Mouse (Mus musculus) neural tube, embryonic 15.5 days (tissue): ENCODE data around the gene Arxes2. TPM values are rescaled to one million over a fixed set of nuclear protein-coding genes. Genes with fewer than 3 reads are reported as not detected.
"Not testable (repeated sequence)": the region's sequence is repeated elsewhere in the genome, so short reads cannot be mapped to it uniquely, and the experiment has no call there.

ENCODE experiments used
- ATAC-seq: fragments of 200-750 bp; cut with Nextera tagmentation; 2 replicates; pipeline ENCODE4 v1.8.0; 2017; ENCODE audit warnings: mild to moderate bottlenecking, moderate TSS enrichment, moderate library complexity; ENCODE audit not compliant: low FRiP score
- H3K27ac ChIP-seq: fragments of 300-500 bp; sonication (generic); replicated peaks from 2 replicates; pipeline ENCODE4 v1.5.1; 2015; ENCODE audit warnings: mild to moderate bottlenecking, inconsistent platforms
- H3K27me3 ChIP-seq: fragments of 300-500 bp; sonication (generic); replicated peaks from 2 replicates; pipeline ENCODE4 v1.6.1; 2015; ENCODE audit warnings: inconsistent platforms
- H3K36me3 ChIP-seq: fragments of 300-500 bp; sonication (generic); 2 replicates; pipeline ENCODE4 v1.6.1; 2015; ENCODE audit warnings: inconsistent platforms
- H3K4me1 ChIP-seq: fragments of 300-500 bp; sonication (generic); 2 replicates; pipeline ENCODE4 v1.6.1; 2015; ENCODE audit warnings: inconsistent platforms
- H3K4me2 ChIP-seq: fragments of 300-500 bp; sonication (generic); 2 replicates; pipeline ENCODE4 v1.6.1; 2015; ENCODE audit warnings: inconsistent platforms, mild to moderate bottlenecking, moderate library complexity
- H3K4me3 ChIP-seq: fragments of 300-500 bp; sonication (generic); replicated peaks from 2 replicates; pipeline ENCODE4 v1.5.1; 2015; ENCODE audit warnings: mild to moderate bottlenecking, inconsistent platforms
- H3K9ac ChIP-seq: fragments of 300-500 bp; sonication (generic); replicated peaks from 2 replicates; pipeline ENCODE4 v1.6.1; 2015; ENCODE audit warnings: mild to moderate bottlenecking, inconsistent platforms
- H3K9me3 ChIP-seq: fragments of 300-500 bp; sonication (generic); replicated peaks from 2 replicates; pipeline ENCODE4 v1.6.1; 2016; ENCODE audit warnings: inconsistent platforms
- WGBS: fragments of 180-500 bp; shearing (Covaris S2); methylation state at CpG from one replicate; pipeline ENCODE4 v1.1.7; 2015; ENCODE audit warnings: mixed read lengths; 5-methylcytosine and 5-hydroxymethylcytosine counted together
- polyA plus RNA-seq: library from polyadenylated mRNA; unstranded; fragments of >200 nt; fragmentation: Nextera tagmentation; extraction: Ambion mirVana; gene quantifications from 2 replicates; pipeline ENCODE4 v1.2.1, GENCODE M21; 2015

Gene Arxes2
- polyA plus RNA-seq, 1 experiment from 2014 or later, result 276 TPM

DNA sequence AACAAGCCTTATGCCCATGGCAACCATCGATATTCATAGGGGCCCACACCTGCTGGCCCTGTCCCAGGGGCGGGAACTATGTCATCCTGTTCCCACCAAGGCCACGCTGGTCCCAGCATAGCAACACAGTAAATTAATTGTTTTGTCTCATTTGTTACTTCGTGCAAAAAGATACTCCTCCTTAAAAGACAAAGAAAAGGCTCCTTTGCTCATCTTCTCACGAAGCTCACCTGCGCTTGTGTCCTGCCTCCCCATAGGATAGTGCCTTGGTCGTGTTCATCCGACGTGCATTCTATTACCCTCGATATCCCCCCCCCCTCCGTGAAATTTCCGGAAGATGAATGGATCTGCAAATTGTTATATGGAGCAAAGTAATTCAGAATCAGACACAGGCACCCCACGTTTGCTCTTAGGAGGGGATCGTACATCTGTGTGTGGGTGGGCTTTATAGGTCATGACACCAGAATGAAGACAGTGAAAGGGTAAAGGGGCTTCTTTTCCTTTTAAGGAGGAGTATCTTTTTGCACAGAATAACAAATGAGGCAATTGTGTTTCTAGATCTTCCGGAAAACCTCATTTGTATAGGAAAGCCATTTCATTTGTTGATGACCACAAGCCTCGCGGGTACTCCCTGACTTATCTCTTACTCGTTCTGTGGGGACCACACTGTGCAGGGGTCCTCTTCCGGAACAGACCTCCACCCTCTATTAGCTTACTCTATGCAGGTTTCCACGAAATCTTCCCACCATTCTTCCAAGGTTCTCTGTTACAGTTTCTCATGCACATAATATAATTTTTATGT is 19.0 kb upstream of the Arxes2 start:
- H3K9me3 ChIP-seq, result no peaks in the 10 kb centered on the region
- H3K36me3 ChIP-seq, result no peaks in the 10 kb centered on the region
- peak overlapping the region; percentile 47 for H3K4me2 ChIP-seq
- H3K9ac ChIP-seq, result no peak overlapping the region
- no peaks in the 10 kb centered on the region for H3K4me1 ChIP-seq
- H3K27me3 ChIP-seq, result no peaks in the 10 kb centered on the region
- 0 out of 2 replicates have a peak overlapping the region, but pooled peaks have one; percentile 5 for H3K27ac ChIP-seq
- peak overlapping the region; percentile 13 for H3K4me3 ChIP-seq
- ATAC-seq, result peak; percentile 81
- 48% methylated on average over 20 of the region's 20 CpGs for WGBS

DNA sequence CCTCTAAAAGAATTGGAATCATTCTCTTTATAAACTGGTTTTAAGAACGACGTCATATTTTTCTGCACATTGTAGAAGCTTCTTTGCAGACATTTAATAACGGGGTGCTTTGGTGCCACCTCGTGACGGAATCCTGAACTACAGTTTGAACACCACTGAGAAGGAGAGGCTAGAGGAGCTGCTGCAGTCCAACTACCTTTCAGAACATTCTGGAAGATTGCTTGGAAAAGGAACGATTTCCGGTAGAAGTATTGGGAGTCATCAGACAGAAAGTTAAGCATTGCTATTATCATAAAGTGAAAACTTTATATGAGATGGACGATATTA is 18.4 kb upstream of the Arxes2 start:
- Histone ChIP-seq H3K36me3 (no peaks in the 10 kb centered on the region), H3K27ac (0 out of 2 replicates have a peak overlapping the region, but pooled peaks have one; percentile 5), H3K27me3 (no peaks in the 10 kb centered on the region), H3K9ac (no peak overlapping the region), H3K4me3 (no peak overlapping the region), H3K4me1 (no peaks in the 10 kb centered on the region), H3K9me3 (no peaks in the 10 kb centered on the region), H3K4me2 (peak overlapping the region; percentile 47)
- WGBS, result 26% methylated on average over 8 of the region's 8 CpGs
- ATAC-seq, result peak; percentile 81

DNA sequence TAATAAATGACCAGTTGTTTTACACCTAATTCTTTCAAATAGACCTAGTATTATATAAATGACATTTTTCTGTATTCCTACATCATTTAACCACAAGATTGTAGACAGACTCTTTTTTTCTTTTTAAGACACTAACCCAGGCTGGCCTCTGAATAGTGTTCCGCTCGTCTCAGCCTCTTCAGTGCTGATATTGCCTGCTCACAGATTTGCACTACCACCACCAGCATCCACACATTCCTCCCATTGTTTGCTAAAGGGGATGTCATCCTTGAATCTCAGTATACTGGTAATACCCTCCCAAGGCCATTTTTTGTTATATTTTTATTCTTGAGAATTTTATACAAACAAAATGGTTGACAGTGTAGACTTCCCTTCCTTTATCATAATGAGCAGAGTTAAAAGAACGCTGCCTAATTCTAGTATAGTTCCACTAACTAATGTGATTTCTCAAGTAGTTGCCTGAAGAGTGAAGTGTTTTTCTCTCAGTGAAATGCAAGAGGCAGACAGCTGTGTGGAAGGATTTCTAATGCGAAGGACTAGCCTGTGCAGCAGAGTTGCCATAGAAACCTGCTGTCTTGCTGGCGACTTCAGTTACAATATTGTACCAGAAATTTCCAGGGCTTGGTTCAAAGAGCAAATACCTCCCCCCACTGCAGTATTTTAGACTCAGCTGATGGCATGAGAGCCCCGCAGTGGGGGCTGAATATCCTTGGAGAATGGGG is 8.9 kb upstream of the Arxes2 start:
- H3K27ac ChIP-seq, result peak overlapping the region; percentile 45; the same call in 1 of the 2 replicates
- H3K4me1 ChIP-seq, result no peaks in the 10 kb centered on the region
- no peak overlapping the region for H3K9ac ChIP-seq
- no peak overlapping the region for H3K4me2 ChIP-seq
- H3K9me3 ChIP-seq, result no peaks in the 10 kb centered on the region
- H3K36me3 ChIP-seq, result no peaks in the 10 kb centered on the region
- H3K4me3 ChIP-seq, result no peak overlapping the region
- no peaks in the 10 kb centered on the region for H3K27me3 ChIP-seq
- ATAC-seq, result no peak
- 54% methylated on average over 6 of the region's 6 CpGs for WGBS

DNA sequence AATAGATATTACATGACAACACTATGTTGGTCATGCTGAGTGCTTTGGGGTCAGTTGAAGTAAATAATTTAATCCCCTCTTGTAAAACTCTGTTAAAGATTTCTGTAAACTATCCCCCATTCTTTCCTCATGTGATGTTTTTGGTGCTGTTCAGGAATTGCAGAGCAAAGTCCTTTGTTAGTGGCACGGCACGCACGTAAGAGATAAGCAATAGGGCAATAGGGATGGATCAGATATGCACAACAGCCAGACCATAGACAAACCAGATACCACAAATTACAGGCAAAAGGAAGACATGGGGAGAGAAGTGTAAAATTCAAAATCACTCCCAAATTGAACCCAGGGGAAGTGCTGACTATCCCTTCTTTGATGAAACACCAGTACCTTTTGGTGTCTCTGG is 7.4 kb upstream of the Arxes2 start:
- H3K9ac ChIP-seq, result no peak overlapping the region
- no peaks in the 10 kb centered on the region for H3K9me3 ChIP-seq
- H3K27ac ChIP-seq, result no peak overlapping the region
- WGBS, result 95% methylated on average over 3 of the region's 3 CpGs
- ATAC-seq, result no peak
- no peaks in the 10 kb centered on the region for H3K27me3 ChIP-seq
- H3K4me3 ChIP-seq, result no peak overlapping the region
- H3K36me3 ChIP-seq, result no peaks in the 10 kb centered on the region
- H3K4me1 ChIP-seq, result no peaks in the 10 kb centered on the region
- H3K4me2 ChIP-seq, result no peak overlapping the region

DNA sequence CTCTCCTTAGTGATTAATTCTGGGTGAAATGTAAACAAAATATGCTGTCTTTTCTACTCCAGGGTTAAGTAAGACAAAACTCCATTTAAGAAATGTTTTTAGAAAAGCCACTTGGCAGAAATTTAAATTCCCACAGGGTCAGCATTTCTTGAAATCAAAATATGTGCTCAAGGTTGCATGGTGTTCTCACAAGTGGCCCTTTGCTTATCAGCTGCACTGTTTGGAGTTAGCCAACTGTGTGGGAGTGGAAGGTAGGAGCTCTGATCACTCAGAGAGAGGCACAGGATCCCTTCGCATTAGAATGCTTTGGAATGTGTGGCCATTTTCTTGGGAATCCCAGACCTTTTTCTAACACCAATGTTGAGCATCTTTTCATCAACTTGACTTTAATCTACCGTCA is 3.0 kb upstream of the Arxes2 start:
- ATAC-seq, result no peak
- Histone ChIP-seq H3K36me3 (no peaks in the 10 kb centered on the region), H3K9me3 (no peaks in the 10 kb centered on the region), H3K4me2 (no peak overlapping the region), H3K4me3 (no peak overlapping the region), H3K9ac (no peak overlapping the region), H3K27ac (no peak overlapping the region), H3K4me1 (no peaks in the 10 kb centered on the region), H3K27me3 (no peaks in the 10 kb centered on the region)
- WGBS, result 85% methylated on average over 2 of the region's 2 CpGs

DNA sequence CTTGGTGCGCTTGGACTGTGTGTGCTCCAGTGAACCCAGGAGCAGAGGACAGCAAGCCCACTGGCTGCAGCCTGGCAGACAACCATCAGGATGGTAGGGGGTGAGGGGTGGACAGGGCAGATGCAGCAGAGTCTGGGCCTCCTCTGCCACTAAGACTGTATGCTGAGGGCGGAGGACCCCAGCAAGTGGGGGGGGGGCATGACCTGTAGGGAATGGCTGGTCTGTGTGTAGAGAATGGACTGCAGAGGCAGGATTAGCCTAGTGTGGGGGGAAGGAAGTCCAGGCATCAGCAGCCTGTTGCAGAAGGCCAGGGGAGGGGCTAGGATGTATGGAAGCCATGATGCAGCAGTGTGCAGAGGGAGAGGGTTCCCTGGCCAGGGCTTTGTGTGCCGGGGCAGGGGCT is 431 bp upstream of the Arxes2 start:
- Histone ChIP-seq H3K27ac (0 out of 2 replicates have a peak overlapping the region, but pooled peaks have one; percentile 9), H3K4me2 (peak overlapping the region; percentile 25)
- H3K4me1 ChIP-seq, H3K36me3 ChIP-seq, H3K27me3 ChIP-seq, H3K9me3 ChIP-seq, H3K9ac ChIP-seq, H3K4me3 ChIP-seq: not testable (repeated sequence)
- peak; percentile 92 for ATAC-seq
- 35% methylated on average over 2 of the region's 3 CpGs for WGBS

DNA sequence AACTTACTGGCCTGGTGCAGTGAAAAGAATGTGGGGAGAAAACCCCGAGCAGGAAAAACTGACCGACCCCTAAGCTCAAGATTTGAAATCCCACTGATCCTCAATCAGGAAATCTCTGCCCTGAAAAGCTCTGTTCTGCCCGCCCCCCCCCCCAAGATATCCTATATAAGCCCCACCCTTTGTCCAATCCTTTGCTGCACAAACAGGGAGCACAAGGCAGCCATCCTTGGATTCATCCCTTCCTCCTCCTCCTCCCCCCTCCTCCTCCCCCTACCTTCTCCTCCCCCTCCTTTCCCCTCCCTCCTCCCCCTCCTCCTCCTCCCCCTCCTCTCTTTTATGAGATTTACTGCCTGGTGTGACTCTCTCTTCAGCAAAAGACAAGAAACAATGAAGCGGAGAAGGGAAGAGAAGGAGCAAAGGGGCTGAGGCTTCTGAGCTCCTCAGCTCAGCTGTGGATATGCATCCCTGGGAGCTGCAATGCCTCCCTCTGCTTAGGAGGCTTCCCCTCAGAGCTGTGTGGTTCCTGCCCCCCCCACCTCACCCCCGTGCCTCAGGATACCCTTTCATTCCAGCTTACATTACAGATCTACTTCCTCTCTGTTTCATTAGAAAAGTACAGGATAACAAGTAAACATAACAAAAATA is 13.7 kb downstream of the Arxes2 start:
- no peak for ATAC-seq
- no peaks in the 10 kb centered on the region for H3K9me3 ChIP-seq
- H3K4me2 ChIP-seq, result no peak overlapping the region
- no peaks in the 10 kb centered on the region for H3K36me3 ChIP-seq
- H3K9ac ChIP-seq, result no peak overlapping the region
- no peak overlapping the region for H3K27ac ChIP-seq
- no peaks in the 10 kb centered on the region for H3K4me1 ChIP-seq
- H3K4me3 ChIP-seq, result no peak overlapping the region
- no peaks in the 10 kb centered on the region for H3K27me3 ChIP-seq
- 27% methylated on average over 3 of the region's 5 CpGs for WGBS

DNA sequence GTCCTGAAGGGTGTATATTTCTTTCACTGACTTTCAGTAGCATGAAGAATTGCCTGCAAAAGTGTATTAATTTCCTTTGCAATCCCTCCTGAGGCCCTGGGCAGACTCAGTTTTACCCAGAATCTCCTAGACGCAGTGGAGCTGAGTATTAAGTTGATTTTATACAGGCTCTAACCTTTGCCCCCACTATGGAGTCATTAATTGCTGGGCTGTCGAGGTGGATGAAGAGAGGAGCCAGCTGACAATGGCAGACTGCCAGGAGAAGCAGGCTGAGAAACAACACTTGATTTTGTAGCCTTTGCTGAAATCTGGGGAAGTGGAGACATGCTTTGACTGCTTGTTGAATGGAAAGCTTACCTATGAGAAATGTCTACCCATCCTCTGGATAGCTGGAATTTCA is 20.8 kb downstream of the Arxes2 start:
- Histone ChIP-seq H3K36me3 (no peaks in the 10 kb centered on the region), H3K9ac (no peak overlapping the region), H3K27me3 (no peaks in the 10 kb centered on the region), H3K27ac (no peak overlapping the region), H3K9me3 (no peaks in the 10 kb centered on the region), H3K4me1 (no peaks in the 10 kb centered on the region), H3K4me3 (no peak overlapping the region), H3K4me2 (no peak overlapping the region)
- ATAC-seq, result no peak
- 22% methylated on average over 2 of the region's 2 CpGs for WGBS

DNA sequence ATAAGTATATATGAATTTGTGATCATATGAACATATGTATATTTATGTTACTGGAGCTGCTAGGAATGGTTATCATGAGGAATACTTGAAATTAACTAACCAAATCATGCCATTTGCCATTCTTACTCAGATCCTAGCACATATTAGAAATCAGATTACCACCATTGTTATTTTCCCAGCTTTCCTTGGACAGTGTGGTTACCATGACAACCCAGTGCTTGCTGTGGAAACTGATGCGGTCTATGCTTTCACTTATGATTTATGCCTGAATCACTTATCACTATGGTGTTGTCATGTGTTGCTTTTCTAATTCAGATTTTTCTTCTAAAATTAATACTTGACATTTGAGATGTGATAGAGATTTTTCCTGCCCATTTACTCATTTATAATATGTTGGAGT is 36.7 kb downstream of the Arxes2 start:
- Histone ChIP-seq H3K9ac (no peak overlapping the region), H3K4me1 (no peaks in the 10 kb centered on the region), H3K27me3 (no peaks in the 10 kb centered on the region), H3K27ac (no peak overlapping the region), H3K36me3 (no peaks in the 10 kb centered on the region), H3K4me3 (no peak overlapping the region), H3K9me3 (no peaks in the 10 kb centered on the region), H3K4me2 (no peak overlapping the region)
- ATAC-seq, result no peak
- WGBS, result 47% methylated on average over 1 of the region's 1 CpGs

DNA sequence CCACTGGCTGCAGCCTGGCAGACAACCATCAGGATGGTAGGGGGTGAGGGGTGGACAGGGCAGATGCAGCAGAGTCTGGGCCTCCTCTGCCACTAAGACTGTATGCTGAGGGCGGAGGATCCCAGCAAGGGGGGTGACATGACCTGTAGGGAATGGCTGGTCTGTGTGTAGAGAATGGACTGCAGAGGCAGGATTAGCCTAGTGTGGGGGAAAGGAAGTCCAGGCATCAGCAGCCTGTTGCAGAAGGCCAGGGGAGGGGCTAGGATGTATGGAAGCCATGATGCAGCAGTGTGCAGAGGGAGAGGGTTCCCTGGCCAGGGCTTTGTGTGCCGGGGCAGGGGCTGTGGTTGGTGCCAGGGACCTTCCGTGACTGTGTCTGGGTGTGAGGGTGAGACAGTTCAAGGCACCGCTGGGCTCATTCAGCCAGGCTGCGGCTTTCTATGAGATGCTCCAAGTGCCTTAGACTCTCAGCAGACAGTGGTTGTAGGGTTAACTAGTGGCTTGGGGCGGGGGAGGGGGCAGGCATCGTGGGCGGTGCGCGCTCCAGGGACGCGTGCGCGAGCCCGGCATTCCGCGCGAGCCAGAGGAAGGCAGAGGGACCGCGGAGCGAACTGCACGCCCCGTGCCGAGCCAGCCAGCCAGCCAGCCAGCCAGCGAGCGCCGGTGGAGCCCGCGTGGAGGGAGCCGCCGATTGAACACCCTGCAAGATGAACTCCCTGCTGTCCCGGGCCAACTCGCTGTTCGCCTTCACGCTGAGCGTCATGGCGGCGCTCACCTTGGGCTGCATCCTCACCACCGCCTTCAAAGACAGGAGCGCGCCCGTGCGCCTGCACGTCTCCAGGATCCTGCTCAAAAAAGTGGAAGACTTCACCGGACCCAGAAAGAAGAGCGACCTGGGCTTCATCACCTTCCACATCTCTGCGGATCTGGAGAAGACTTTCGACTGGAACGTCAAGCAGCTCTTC is 39.5 kb downstream of the Arxes2 start, which contains the start of gene Arxes1:
Arxes1 (plus strand) TSS at position 569 of the 965 bp plus-strand sequence.
- H3K27me3 ChIP-seq, H3K9me3 ChIP-seq, H3K36me3 ChIP-seq, H3K9ac ChIP-seq, H3K4me1 ChIP-seq: not testable (repeated sequence)
- Histone ChIP-seq H3K4me3 (peak within 1 kb of the TSS; percentile 36), H3K4me2 (peak within 1 kb of the TSS; percentile 53), H3K27ac (0 out of 2 replicates have a peak within 1 kb of the TSS, but pooled peaks have one; percentile 23)
- WGBS, result 10% methylated on average over 7 of the region's 49 CpGs
- ATAC-seq, result peak; percentile 96

DNA sequence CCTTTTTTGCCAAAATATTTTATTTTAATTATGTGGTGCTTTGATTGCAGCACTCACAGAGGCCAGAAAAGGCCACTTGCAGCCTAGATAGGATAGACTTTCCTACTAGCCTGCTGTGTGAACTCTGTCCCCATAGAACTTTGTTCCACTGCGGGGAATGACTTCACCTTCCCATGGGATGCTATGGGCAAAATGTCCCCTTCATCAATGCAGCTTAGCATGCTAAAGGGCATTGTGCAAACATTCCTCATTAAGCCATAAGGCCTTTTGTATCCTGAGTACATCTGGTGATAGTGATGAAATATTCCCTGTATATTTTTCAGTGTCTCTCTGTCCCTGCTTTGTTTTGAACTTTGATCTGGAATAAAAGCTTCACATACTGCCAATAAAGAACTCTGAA is 50.1 kb downstream of the Arxes2 start:
- WGBS, result 96% methylated on average over 1 of the region's 1 CpGs
- Histone ChIP-seq H3K4me2 (no peak overlapping the region), H3K36me3 (no peaks in the 10 kb centered on the region), H3K4me1 (no peaks in the 10 kb centered on the region), H3K9me3 (no peaks in the 10 kb centered on the region), H3K4me3 (no peak overlapping the region), H3K27ac (no peak overlapping the region), H3K9ac (no peak overlapping the region), H3K27me3 (no peaks in the 10 kb centered on the region; the same call in 1 of the 2 replicates)
- no peak for ATAC-seq
